Mouse (Mus musculus) regulatory T cell (primary cell): Measurements from ENCODE around the gene Sesn1.

Experiments
- in situ Hi-C: fragments of 300-600 bp; cut with MboI, MseI; formaldehyde crosslinking; loops from one replicate; pipeline ENCODE4 v1.15.1; 2025; ENCODE audit warnings: high pct_unique_total_duplicates

The Sesn1 gene

GRCm38 (mm10) chr10:41866069-41866837, 56.5 kb downstream of the Sesn1 start:
- in situ Hi-C loops, result no loop called here

- in situ Hi-C loops, result no loop called here
These were observed 57.1 kb downstream of the Sesn1 start for GRCm38 (mm10) chr10:41866838-41867154.

- in situ Hi-C loops, result no loop called here
These were observed 58.2 kb downstream of the Sesn1 start for GRCm38 (mm10) chr10:41867956-41868355.

DNA sequence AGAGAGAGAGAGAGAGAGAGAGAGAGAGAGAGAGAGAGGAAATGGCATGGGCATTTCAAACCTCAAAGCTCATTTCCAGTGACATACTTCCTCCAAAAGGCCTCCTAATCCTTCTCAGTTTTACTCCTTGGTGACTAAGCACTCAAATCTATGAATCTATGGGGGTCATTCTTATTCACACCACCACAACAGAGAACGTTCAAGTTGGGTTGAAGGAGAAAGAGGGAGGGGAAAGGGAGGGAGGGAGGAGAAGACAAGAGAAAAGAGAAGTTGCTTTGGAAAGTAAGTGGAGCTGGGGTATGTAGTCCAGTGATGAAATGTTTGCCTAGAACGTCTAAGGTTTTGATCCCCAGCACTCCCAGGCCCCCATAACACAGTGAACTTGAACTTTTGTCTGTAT, 60.4 kb downstream of the Sesn1 start:
- in situ Hi-C loops, result no loop called here

- in situ Hi-C loops, result no loop called here
These were observed 61.8 kb downstream of the Sesn1 start for GRCm38 (mm10) chr10:41871564-41871963.

- in situ Hi-C loops, result loop anchor here (5.0 kb wide), 1 partner anchor 48 kb away; no protein-coding TSS in a partner anchor
These were observed 65.9 kb downstream of the Sesn1 start for GRCm38 (mm10) chr10:41875624-41876023.

DNA sequence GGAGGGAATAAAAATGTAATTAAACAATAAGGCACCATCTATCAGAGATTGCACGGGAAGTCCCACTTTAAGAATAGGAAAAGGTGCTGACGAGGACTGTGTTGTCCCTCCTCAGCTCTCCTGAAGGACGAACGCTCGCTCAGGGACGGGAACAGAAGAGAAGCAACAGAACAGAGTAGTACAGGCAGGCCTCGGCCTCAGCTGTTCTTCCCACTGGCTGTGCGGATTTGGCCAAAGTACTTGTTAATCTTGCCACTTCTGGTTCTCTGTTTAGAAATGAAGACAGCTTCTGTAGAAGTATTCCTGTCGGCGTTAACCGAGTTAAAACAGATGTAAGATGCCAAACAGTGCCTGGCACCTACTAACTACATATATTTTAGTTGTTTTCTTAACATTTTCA, 68.6 kb downstream of the Sesn1 start:
- in situ Hi-C loops, result loop anchor here (5.0 kb wide), 1 partner anchor 51 kb away; no protein-coding TSS in a partner anchor

DNA sequence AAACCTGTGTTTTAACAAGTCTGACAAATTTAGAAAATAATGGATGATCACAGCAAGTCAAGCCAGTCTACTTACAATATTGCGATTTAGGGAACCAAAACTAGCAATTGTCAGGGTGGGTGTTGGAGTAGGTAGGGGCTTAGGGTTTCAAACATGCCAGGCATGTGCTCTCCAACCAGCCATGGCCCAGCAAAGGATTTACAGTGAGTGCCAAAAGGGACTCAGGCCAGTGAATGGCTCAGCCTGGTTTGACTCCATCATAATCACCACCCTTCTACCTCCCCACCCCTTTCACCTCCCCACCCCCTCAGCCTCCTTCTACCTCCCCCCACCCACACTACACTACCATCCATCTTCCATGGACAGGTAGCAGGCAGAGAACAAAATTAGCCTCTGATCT, 69.9 kb downstream of the Sesn1 start:
- in situ Hi-C loops, result loop anchor here (5.0 kb wide), 1 partner anchor 52 kb away; no protein-coding TSS in a partner anchor

- in situ Hi-C loops, result no loop called here
These were observed 70.5 kb downstream of the Sesn1 start for GRCm38 (mm10) chr10:41880206-41880605.

- in situ Hi-C loops, result no loop called here
These were observed 71.0 kb downstream of the Sesn1 start for GRCm38 (mm10) chr10:41880777-41881176.

GRCm38 (mm10) chr10:41881438-41881837, 71.7 kb downstream of the Sesn1 start:
- in situ Hi-C loops, result no loop called here

DNA sequence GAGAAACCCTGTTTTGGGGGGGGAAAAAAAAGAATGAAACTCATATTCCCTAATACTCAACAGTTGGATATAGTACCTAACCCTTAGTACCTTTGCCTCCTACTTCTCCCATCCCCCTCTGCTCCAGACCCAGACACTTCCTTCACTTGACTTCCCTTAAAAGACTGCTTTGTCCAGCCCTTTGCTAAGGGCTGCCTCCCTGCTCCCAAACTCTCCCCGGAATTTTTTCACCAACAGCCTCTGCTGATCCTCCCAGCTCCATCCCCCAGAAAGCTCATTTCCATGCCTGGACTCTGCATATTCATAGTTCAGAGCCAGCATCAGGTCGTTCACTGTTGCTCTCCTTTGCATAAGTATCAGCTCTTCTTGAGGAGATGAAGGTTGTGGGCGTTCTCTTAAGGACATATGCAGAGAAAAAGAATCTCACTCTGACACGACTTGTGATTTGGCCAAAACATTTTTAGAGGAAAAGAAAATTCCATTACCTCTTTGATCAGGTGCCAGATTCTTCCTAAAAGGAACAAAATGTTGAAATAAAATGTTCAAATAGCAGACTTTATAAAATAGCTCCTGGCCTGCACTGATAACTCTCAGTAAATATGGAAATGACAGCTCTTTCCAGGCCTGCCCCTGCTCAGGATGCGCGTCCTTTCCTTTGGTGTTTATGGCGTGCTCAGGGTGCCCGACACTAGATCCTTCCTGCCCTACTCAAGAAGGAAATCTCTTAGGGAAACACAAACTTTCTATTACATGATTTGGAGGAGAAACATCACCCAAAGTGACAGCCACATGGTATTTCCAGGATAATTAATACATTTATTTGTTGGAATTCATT, 74.2 kb downstream of the Sesn1 start:
- in situ Hi-C loops, result no loop called here

DNA sequence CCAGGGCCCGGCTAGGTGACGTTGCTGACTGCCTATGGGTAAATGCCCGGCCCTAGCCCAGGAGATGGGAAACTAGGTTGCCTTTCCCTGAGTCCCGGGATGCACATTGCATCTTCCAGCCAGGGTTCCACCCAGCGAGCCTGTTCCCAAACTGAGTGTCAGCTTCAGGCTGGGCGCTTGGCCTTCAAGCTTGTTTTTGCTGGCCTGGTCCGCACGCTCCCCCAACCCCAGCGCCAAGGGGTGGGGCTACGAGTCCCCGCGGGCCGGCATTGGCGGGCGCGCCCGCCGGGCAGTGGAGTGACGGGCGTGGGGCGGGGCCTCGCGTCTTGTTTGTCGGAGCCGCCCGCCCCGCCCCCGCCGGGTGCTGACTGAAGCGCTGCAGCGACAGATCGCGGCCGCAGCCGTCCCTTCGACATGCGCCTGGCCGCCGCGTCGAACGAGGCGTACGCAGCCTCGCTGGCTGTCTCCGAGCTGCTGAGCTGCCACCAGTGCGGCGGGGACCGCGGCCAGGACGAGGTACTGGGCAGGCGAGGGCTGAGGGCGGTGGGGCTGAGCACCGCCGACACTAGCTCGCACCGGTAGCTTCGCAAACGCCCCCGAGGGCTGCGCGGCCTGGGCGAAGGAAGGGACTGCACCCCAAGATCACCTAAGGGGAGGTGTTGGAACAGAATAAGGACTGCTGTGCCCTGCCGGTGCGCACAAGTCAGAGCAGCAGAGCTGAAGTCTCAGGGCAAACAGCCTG, 77.5 kb downstream of the Sesn1 start:
- in situ Hi-C loops, result loop anchor here (5.0 kb wide), 1 partner anchor 385 kb away; no protein-coding TSS in a partner anchor

DNA sequence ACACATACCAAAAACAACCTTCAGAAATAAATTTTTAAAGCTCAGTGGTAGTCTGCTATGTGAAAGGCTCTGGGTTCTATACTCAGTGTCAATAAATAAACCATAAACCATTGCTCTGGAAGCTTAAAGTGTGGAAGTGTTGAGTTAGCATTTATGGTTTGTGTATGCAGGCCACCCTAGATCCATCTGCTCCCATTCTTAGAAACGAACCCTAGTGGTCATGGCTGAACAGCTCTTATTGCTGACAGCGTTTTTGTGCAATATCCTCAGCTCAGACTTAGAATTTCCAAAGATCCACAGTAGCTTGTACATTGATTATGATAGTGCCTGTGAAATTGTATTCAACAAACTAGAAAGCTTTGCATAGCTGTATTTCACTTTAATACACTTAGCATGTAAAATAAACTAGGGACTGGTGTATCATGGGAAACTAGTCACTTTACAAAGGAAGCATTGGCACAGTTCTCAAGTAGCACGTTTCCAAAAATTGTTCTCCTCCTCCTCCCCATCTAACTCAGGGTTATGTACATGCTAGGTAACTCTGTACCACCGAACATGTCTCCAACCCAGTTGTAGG, 78.7 kb downstream of the Sesn1 start:
- in situ Hi-C loops, result loop anchor here (5.0 kb wide), 1 partner anchor 384 kb away; no protein-coding TSS in a partner anchor

DNA sequence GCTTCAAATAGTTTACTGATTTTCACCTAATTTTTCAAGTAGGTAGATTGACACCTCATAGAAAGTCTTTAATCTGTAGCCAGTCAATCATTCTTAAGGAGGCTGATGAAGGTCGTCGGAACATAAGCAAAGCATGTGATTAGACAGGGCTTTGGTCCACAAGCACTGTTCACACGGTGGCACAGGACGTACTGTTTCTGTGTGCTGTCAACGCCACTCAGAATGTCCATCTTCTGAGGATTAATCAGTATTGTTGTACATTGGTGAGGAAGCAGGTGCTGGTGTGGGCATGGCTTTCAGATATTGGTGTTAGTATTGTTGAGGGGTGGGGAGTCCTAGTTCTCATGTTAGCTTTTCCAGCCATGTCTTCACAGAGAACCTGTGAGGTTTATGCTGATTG, 79.8 kb downstream of the Sesn1 start:
- in situ Hi-C loops, result loop anchor here (5.0 kb wide), 1 partner anchor 383 kb away; no protein-coding TSS in a partner anchor

GRCm38 (mm10) chr10:41890537-41890936, 80.8 kb downstream of the Sesn1 start:
- in situ Hi-C loops, result loop anchor here (10.0 kb wide), 1 partner anchor 76 kb away; no protein-coding TSS in a partner anchor

DNA sequence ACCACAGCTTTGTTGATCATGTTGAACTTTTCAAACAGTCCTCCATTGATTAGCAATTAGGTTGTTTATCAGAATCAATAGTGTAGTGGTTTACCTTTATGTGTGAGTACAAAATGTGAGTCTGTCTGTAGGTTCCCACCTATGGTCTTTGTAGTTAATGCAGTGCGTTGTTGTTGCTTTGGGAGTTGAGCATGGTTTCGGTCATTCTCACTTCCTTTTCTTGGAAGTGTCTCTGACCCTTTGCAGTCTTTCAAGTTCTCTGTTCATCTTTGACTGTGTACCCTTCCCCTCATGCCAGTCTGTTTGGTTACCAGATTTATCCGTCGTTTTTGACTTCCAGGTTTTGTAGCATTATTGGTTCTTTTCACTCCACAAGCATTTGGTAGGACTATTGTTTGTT, 81.6 kb downstream of the Sesn1 start:
- in situ Hi-C loops, result loop anchor here (10.0 kb wide), 1 partner anchor 77 kb away; no protein-coding TSS in a partner anchor

GRCm38 (mm10) chr10:41893433-41894411, 84.0 kb downstream of the Sesn1 start:
- in situ Hi-C loops, result loop anchor here (10.0 kb wide), 1 partner anchor 79 kb away; no protein-coding TSS in a partner anchor

GRCm38 (mm10) chr10:41896425-41896824, 86.7 kb downstream of the Sesn1 start:
- in situ Hi-C loops, result loop anchor here (10.0 kb wide), 1 partner anchor 82 kb away; no protein-coding TSS in a partner anchor

DNA sequence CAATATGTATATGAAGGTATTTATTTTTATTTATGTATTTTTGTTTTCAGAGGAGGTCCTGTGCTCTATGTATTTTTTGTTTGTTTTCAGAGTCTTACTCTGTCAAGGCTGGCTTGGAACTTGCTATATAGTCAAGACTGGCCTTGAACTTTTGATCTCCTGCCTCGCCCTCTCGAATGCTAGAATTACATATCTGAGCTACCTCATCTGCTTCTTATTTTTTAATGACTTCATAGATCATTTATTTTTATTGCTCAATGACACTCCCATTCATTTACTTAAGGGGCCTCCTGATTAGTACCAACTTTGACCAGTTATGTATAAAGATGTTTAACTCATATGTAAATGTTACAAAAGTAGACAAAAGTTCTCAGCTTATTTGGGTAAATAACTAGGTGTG, 87.1 kb downstream of the Sesn1 start:
- in situ Hi-C loops, result loop anchor here (10.0 kb wide), 1 partner anchor 82 kb away; no protein-coding TSS in a partner anchor
